Mouse (Mus musculus) C2C12 (cell line): ENCODE measurements around the gene Tbxas1. TPM values are rescaled to one million over a fixed set of nuclear protein-coding genes. Genes with fewer than 3 reads are reported as not detected.

Experiments used
- H3K27me3 ChIP-seq: one replicate; pipeline ENCODE4 v1.6.1; 2011; ENCODE audit not compliant: control insufficient read depth, insufficient read depth, insufficient read length
- H3K36me3 ChIP-seq: one replicate; pipeline ENCODE4 v1.6.1; 2011; ENCODE audit not compliant: control insufficient read depth, insufficient read depth
- H3K4me3 ChIP-seq: one replicate; pipeline ENCODE4 v1.5.1; 2011; ENCODE audit warnings: mild to moderate bottlenecking, control low read depth; ENCODE audit not compliant: poor library complexity, insufficient read depth, severe bottlenecking
- H3K79me2 ChIP-seq: one replicate; pipeline ENCODE4 v1.6.1; 2011; ENCODE audit not compliant: control insufficient read depth, insufficient read depth
- H3K79me3 ChIP-seq: one replicate; pipeline ENCODE4 v1.6.1; 2011; ENCODE audit warnings: low read depth, control low read depth
- H3ac ChIP-seq: one replicate; pipeline ENCODE3; 2011; ENCODE audit warnings: low read depth; ENCODE audit not compliant: control insufficient read depth, insufficient read length
- CEBPB ChIP-seq: IDR thresholded peaks from one replicate; pipeline ENCODE4 v1.6.1; 2011; ENCODE audit warnings: low read depth, mild to moderate bottlenecking, control low read depth, moderate library complexity
- CTCF ChIP-seq: IDR thresholded peaks from one replicate; pipeline ENCODE4 v1.5.1; 2011; ENCODE audit not compliant: control insufficient read depth, insufficient read depth, insufficient read length
- FOSL1 ChIP-seq: IDR thresholded peaks from one replicate; pipeline ENCODE4 v1.8.0; 2011; ENCODE audit warnings: mild to moderate bottlenecking, low read length; ENCODE audit not compliant: poor library complexity, insufficient read depth, severe bottlenecking
- MAX ChIP-seq: IDR thresholded peaks from one replicate; pipeline ENCODE4 v1.6.1; 2011; ENCODE audit warnings: mild to moderate bottlenecking, control low read depth
- MYOD1 ChIP-seq: IDR thresholded peaks from one replicate; pipeline ENCODE4 v1.6.1; 2011; ENCODE audit warnings: low read depth; ENCODE audit not compliant: control insufficient read depth, insufficient read length
- MYOG ChIP-seq: IDR thresholded peaks from one replicate; pipeline ENCODE4 v1.6.1; 2011; ENCODE audit not compliant: control insufficient read depth, insufficient read length; ENCODE audit errors: extremely low read depth
- USF1 ChIP-seq: IDR thresholded peaks from one replicate; pipeline ENCODE4 v1.6.1; 2011; ENCODE audit warnings: low read depth, mild to moderate bottlenecking, control low read depth, moderate library complexity
- polyA plus RNA-seq: library from polyadenylated mRNA; unstranded; fragments of >200 nt; fragmentation: generic; extraction: Trizol; gene quantifications from one replicate; pipeline ENCODE4 v1.2.1, GENCODE M21; 2012; ENCODE audit warnings: missing spikeins

Gene Tbxas1
- polyA plus RNA-seq, 1 experiment = 0.06 TPM

DNA sequence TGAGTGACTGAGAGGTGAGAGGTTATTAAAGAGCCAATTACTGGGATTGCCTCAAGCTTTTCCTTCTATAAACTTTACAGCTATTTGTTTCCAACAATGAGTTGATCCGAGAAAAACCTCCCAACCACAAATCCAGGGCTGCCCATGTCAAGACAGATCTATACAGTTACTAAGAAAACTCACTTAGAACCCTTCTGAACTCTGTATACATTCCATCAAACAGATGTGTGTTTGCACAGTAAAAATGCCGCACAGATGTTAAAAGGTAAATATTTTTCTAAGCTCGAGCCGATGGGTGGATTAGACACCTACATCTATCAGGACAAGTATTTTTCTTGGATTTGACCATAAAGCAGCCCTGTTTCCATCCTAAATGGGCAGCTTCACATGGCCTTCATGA is 149.4 kb downstream of the Tbxas1 start:
- no peak overlapping the region for H3K4me3 ChIP-seq
- H3K79me3 ChIP-seq = no peaks in the 10 kb centered on the region
- TF ChIP-seq FOSL1 = no peak
- no peaks in the 10 kb centered on the region for H3K27me3 ChIP-seq
- H3K36me3 ChIP-seq = no peaks in the 10 kb centered on the region
- H3K79me2 ChIP-seq = no peaks in the 10 kb centered on the region
- H3ac ChIP-seq = no peak overlapping the region

DNA sequence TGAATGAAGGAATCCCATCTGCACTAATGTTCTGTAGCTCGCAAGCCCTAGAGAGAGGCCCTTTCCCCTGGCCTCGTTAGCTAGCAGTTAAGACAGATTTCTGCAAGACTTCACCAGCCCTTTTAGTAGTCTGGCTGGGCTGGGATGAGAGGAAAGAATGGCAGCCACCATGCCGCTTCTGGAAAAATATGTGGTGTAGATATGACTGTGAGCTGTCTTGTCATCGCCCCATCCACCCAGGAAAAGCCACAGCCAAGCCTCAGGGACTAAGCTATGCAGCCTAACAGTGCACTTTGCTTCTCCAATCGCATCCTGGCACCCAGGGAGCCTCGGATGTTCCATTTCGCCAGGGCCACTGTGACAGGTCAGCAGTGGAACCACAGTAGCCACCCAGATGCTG is 149.8 kb downstream of the Tbxas1 start:
- Histone ChIP-seq H3K79me2 (no peaks in the 10 kb centered on the region), H3K27me3 (no peaks in the 10 kb centered on the region), H3K79me3 (no peaks in the 10 kb centered on the region), H3K36me3 (no peaks in the 10 kb centered on the region), H3K4me3 (no peak overlapping the region), H3ac (no peak overlapping the region)
- TF ChIP-seq MYOG = no peak
- TF ChIP-seq MYOD1 = no peak
- TF ChIP-seq CTCF = no peak
- TF ChIP-seq MAX = no peak
- TF ChIP-seq FOSL1 = no peak
- no peak for TF ChIP-seq CEBPB
- TF ChIP-seq USF1 = no peak

DNA sequence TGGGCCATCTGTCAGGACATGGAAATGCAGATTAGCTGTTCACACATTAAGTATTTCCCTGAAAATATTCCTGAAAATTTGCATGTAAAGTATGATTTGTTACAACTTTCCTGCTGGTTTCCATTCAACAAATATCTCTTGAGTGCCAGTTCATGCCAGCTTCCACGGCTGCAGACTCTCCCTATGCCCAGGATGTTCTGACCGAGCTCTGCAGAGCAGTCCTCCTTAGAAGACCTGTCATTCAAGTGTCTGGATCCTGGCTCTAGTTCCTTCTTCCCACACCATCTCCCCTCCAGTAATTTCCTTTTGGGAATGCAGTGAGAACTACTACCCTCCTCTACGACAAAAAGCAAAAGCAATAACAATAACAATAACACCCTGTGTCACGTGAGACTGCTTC is 155.5 kb downstream of the Tbxas1 start:
- TF ChIP-seq MAX (no peak), CEBPB (no peak), FOSL1 (no peak), CTCF (no peak), MYOD1 (no peak), USF1 (no peak), MYOG (no peak)
- Histone ChIP-seq H3K27me3 (no peaks in the 10 kb centered on the region), H3K36me3 (no peaks in the 10 kb centered on the region), H3K79me2 (no peaks in the 10 kb centered on the region), H3K79me3 (no peaks in the 10 kb centered on the region), H3K4me3 (no peak overlapping the region), H3ac (no peak overlapping the region)

DNA sequence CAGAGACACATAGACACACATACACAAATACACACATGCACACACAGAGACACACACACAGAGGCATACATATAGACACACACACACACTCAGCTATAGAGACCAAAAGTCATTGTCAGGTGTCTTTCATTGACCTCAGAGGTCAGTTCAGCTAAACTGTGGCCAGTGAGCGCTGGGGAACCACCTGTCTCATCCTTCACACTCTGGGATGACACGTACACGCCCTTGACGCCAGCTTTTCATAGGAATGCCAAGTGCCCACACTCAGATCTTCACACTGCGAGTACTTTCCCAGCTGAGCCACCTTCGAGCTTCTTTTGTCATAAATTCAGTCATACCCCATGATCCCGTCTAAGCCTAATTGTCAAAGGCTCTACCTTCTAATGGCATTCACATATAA is 158.5 kb downstream of the Tbxas1 start:
- Histone ChIP-seq H3K79me3 (no peaks in the 10 kb centered on the region), H3K36me3 (no peaks in the 10 kb centered on the region), H3ac (no peak overlapping the region), H3K27me3 (no peaks in the 10 kb centered on the region), H3K79me2 (no peaks in the 10 kb centered on the region), H3K4me3 (no peak overlapping the region)
- TF ChIP-seq MYOD1 (peak; percentile 34), FOSL1 (no peak)

DNA sequence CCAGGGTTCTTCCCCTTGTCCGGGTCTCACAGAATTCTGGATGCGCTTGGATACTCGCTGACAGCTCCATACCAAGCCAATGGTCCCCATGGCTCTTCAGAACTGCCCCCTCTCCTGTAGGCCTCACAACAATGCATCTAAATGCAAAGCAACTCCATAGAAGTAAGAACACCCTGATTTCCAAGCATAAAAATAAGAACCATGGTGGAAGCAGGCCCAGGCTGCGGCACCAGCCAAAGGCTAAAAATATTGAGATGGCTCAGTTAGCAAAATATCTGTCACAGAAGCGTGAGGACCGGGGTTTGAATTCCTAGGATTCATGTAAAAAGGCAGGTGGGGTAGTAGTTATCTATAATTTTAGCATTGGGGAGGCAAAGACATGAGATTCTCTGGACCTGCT is 159.8 kb downstream of the Tbxas1 start:
- Histone ChIP-seq H3K4me3 (no peak overlapping the region), H3K36me3 (no peaks in the 10 kb centered on the region), H3K79me2 (no peaks in the 10 kb centered on the region), H3ac (no peak overlapping the region), H3K27me3 (no peaks in the 10 kb centered on the region), H3K79me3 (no peaks in the 10 kb centered on the region)
- TF ChIP-seq MAX = no peak
- TF ChIP-seq USF1 = no peak
- no peak for TF ChIP-seq MYOD1
- TF ChIP-seq CTCF = no peak
- no peak for TF ChIP-seq FOSL1
- TF ChIP-seq MYOG = no peak

DNA sequence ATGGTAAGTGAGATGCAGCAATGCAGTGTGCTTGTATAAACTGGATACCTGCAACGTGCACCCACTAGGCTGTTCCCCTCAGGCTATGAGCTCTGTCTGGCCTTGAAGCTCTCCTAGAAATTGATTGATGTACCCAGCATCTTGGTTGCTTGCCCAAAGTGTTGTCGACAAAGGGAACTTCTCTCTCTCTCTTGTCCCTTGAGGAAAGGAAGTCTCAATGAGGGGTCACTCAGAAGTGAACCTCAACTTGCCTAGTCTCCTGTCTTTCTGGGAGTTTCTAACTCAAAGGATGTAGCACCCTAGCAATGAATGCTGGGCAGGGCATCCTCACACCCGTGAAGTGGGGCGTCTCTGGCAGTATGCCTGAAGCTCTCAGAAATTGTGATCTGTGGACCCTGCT is 161.0 kb downstream of the Tbxas1 start:
- H3K79me3 ChIP-seq = no peaks in the 10 kb centered on the region
- H3K27me3 ChIP-seq = peaks cover 4% of the 10 kb centered on the region
- no peak overlapping the region for H3K4me3 ChIP-seq
- no peaks in the 10 kb centered on the region for H3K36me3 ChIP-seq
- no peak overlapping the region for H3ac ChIP-seq
- TF ChIP-seq CEBPB (no peak), FOSL1 (no peak), USF1 (no peak), MYOG (no peak), MYOD1 (no peak), MAX (no peak), CTCF (no peak)
- no peaks in the 10 kb centered on the region for H3K79me2 ChIP-seq
